Mouse (Mus musculus): ENCODE data around the gene Pdzrn3. TPM values are rescaled to one million over a fixed set of nuclear protein-coding genes. Genes with fewer than 3 reads are reported as not detected.

The Pdzrn3 gene
- total RNA-seq, 1 experiment, result 3.8 TPM

- H3K27ac ChIP-seq (ENCODE audit: insufficient read depth, low read depth, low read length, poor library complexity, severe bottlenecking), result no peak overlapping the region
- no peak for DNase-seq (ENCODE audit: low read depth, low spot score)
- no peaks in the 10 kb centered on the region for H3K36me3 ChIP-seq (ENCODE audit: control insufficient read depth, insufficient read depth, low read length, poor library complexity, severe bottlenecking)
- H3K9me3 ChIP-seq (ENCODE audit: control insufficient read depth, insufficient read depth, low read depth, low read length), result no peaks in the 10 kb centered on the region
- TF ChIP-seq ZNF384 (IDR thresholded peaks at IDR 0.05; ENCODE audit: low read depth, low read length), result no peak
- no peak for TF ChIP-seq HCFC1 (IDR thresholded peaks at IDR 0.05; ENCODE audit: borderline replicate concordance, insufficient read depth, low read length)
- TF ChIP-seq MAFK (IDR thresholded peaks at IDR 0.05; ENCODE audit: insufficient read depth, low read depth, low read length), result no peak
- TF ChIP-seq CHD2 (IDR thresholded peaks at IDR 0.05; ENCODE audit: low read depth, low read length), result no peak
- TF ChIP-seq ZC3H11A (IDR thresholded peaks at IDR 0.05; ENCODE audit: borderline replicate concordance, low read depth, low read length), result no peak
- no peak overlapping the region for H3K9ac ChIP-seq (ENCODE audit: insufficient read depth, low read depth, low read length, poor library complexity, severe bottlenecking)
- no peaks in the 10 kb centered on the region for H3K4me1 ChIP-seq (ENCODE audit: control insufficient read depth in 2 of 2, insufficient read depth in 2 of 2, low read length in 2 of 2, poor library complexity in 1 of 2)
- in situ Hi-C loops (cut with MboI; ENCODE audit: low sequenced_read_pairs in 2 of 2, unreplicated experiment in 2 of 2), result loop anchor here in 1 of 2 experiments (10.0 kb wide), 1 partner anchor 259 kb away; no protein-coding TSS in a partner anchor
- no peak overlapping the region for H3K4me3 ChIP-seq (ENCODE audit: insufficient read depth in 1 of 2, low read depth in 1 of 2, low read length in 2 of 2, poor library complexity in 1 of 2, severe bottlenecking in 1 of 2)
Measured at GRCm38 (mm10) chr6:101276261-101276660, 101.4 kb downstream of the Pdzrn3 start.

GRCm38 (mm10) chr6:101275806-101276205 lies 101.9 kb downstream of the Pdzrn3 start:
- Histone ChIP-seq H3K27ac (ENCODE audit: insufficient read depth, low read depth, low read length, poor library complexity, severe bottlenecking) (no peak overlapping the region), H3K9me3 (ENCODE audit: control insufficient read depth, insufficient read depth, low read depth, low read length) (no peaks in the 10 kb centered on the region), H3K4me3 (ENCODE audit: insufficient read depth in 1 of 2, low read depth in 1 of 2, low read length in 2 of 2, poor library complexity in 1 of 2, severe bottlenecking in 1 of 2) (no peak overlapping the region), H3K4me1 (ENCODE audit: control insufficient read depth in 2 of 2, insufficient read depth in 2 of 2, low read length in 2 of 2, poor library complexity in 1 of 2) (no peaks in the 10 kb centered on the region), H3K9ac (ENCODE audit: insufficient read depth, low read depth, low read length, poor library complexity, severe bottlenecking) (no peak overlapping the region), H3K36me3 (ENCODE audit: control insufficient read depth, insufficient read depth, low read length, poor library complexity, severe bottlenecking) (no peaks in the 10 kb centered on the region)
- no peak for TF ChIP-seq ZNF384 (IDR thresholded peaks at IDR 0.05; ENCODE audit: low read depth, low read length)
- TF ChIP-seq CHD2 (IDR thresholded peaks at IDR 0.05; ENCODE audit: low read depth, low read length), result no peak
- TF ChIP-seq ZC3H11A (IDR thresholded peaks at IDR 0.05; ENCODE audit: borderline replicate concordance, low read depth, low read length), result no peak
- in situ Hi-C loops (cut with MboI; ENCODE audit: low sequenced_read_pairs in 2 of 2, unreplicated experiment in 2 of 2), result loop anchor here in 1 of 2 experiments (10.0 kb wide), 1 partner anchor 259 kb away; no protein-coding TSS in a partner anchor
- DNase-seq (ENCODE audit: low read depth, low spot score), result no peak

- no peak for TF ChIP-seq ZNF384 (IDR thresholded peaks at IDR 0.05; ENCODE audit: low read depth, low read length)
- no peak for TF ChIP-seq CHD2 (IDR thresholded peaks at IDR 0.05; ENCODE audit: low read depth, low read length)
- no peak for TF ChIP-seq ZC3H11A (IDR thresholded peaks at IDR 0.05; ENCODE audit: borderline replicate concordance, low read depth, low read length)
- no peak for TF ChIP-seq HCFC1 (IDR thresholded peaks at IDR 0.05; ENCODE audit: borderline replicate concordance, insufficient read depth, low read length)
- no peak for TF ChIP-seq MAFK (IDR thresholded peaks at IDR 0.05; ENCODE audit: insufficient read depth, low read depth, low read length)
- Histone ChIP-seq H3K27ac (ENCODE audit: insufficient read depth, low read depth, low read length, poor library complexity, severe bottlenecking) (no peak overlapping the region), H3K4me3 (ENCODE audit: insufficient read depth in 1 of 2, low read depth in 1 of 2, low read length in 2 of 2, poor library complexity in 1 of 2, severe bottlenecking in 1 of 2) (no peak overlapping the region), H3K9ac (ENCODE audit: insufficient read depth, low read depth, low read length, poor library complexity, severe bottlenecking) (no peak overlapping the region), H3K9me3 (ENCODE audit: control insufficient read depth, insufficient read depth, low read depth, low read length) (no peaks in the 10 kb centered on the region), H3K36me3 (ENCODE audit: control insufficient read depth, insufficient read depth, low read length, poor library complexity, severe bottlenecking) (no peaks in the 10 kb centered on the region), H3K4me1 (ENCODE audit: control insufficient read depth in 2 of 2, insufficient read depth in 2 of 2, low read length in 2 of 2, poor library complexity in 1 of 2) (no peaks in the 10 kb centered on the region)
- in situ Hi-C loops (cut with MboI; ENCODE audit: low sequenced_read_pairs in 2 of 2, unreplicated experiment in 2 of 2), result loop anchor here (10.0 to 25.0 kb wide), 2 partner anchors 260 to 388 kb away; no protein-coding TSS in a partner anchor
- no peak for DNase-seq (ENCODE audit: low read depth, low spot score)
Measured at GRCm38 (mm10) chr6:101274846-101275245, 102.9 kb downstream of the Pdzrn3 start.

GRCm38 (mm10) chr6:101272256-101272655 lies 105.4 kb downstream of the Pdzrn3 start:
- peak; percentile 41 for DNase-seq (ENCODE audit: low read depth, low spot score)
- no peak overlapping the region for H3K4me3 ChIP-seq (ENCODE audit: insufficient read depth in 1 of 2, low read depth in 1 of 2, low read length in 2 of 2, poor library complexity in 1 of 2, severe bottlenecking in 1 of 2)
- no peaks in the 10 kb centered on the region for H3K36me3 ChIP-seq (ENCODE audit: control insufficient read depth, insufficient read depth, low read length, poor library complexity, severe bottlenecking)
- H3K9ac ChIP-seq (ENCODE audit: insufficient read depth, low read depth, low read length, poor library complexity, severe bottlenecking), result no peak overlapping the region
- TF ChIP-seq HCFC1 (IDR thresholded peaks at IDR 0.05; ENCODE audit: borderline replicate concordance, insufficient read depth, low read length) (no peak), ZC3H11A (IDR thresholded peaks at IDR 0.05; ENCODE audit: borderline replicate concordance, low read depth, low read length) (no peak), ZNF384 (IDR thresholded peaks at IDR 0.05; ENCODE audit: low read depth, low read length) (no peak), MAFK (IDR thresholded peaks at IDR 0.05; ENCODE audit: insufficient read depth, low read depth, low read length) (no peak), CHD2 (IDR thresholded peaks at IDR 0.05; ENCODE audit: low read depth, low read length) (no peak)
- H3K4me1 ChIP-seq (ENCODE audit: control insufficient read depth in 2 of 2, insufficient read depth in 2 of 2, low read length in 2 of 2, poor library complexity in 1 of 2), result no peaks in the 10 kb centered on the region
- H3K9me3 ChIP-seq (ENCODE audit: control insufficient read depth, insufficient read depth, low read depth, low read length), result no peaks in the 10 kb centered on the region
- in situ Hi-C loops (cut with MboI; ENCODE audit: low sequenced_read_pairs in 2 of 2, unreplicated experiment in 2 of 2), result loop anchor here (10.0 to 25.0 kb wide), 2 partner anchors 263 to 385 kb away; no protein-coding TSS in a partner anchor
- no peak overlapping the region for H3K27ac ChIP-seq (ENCODE audit: insufficient read depth, low read depth, low read length, poor library complexity, severe bottlenecking)

Measured in ES-E14 (cell line).